Mouse (Mus musculus) layer of hippocampus, adult 9-10 months (tissue): ENCODE data around the gene Ankra2.

ENCODE experiments used
- DNase-seq: peaks from one replicate; pipeline ENCODE4 v3.0.0; 2022; ENCODE audit warnings: low spot score

The Ankra2 gene

GRCm38 (mm10) chr13:98262636-98263457, at the start of gene Ankra2, which contains the start of gene Utp15:
Ankra2 (plus strand) TSS chr13:98263074.
Utp15 (minus strand) TSS chr13:98263041.
- DNase-seq: peak; percentile 97

- DNase-seq: no peak
Observed at GRCm38 (mm10) chr13:98222848-98223247, 40.0 kb upstream of the Ankra2 start.

GRCm38 (mm10) chr13:98226225-98226624, 36.6 kb upstream of the Ankra2 start:
- no peak for DNase-seq

GRCm38 (mm10) chr13:98230511-98230910, 32.4 kb upstream of the Ankra2 start:
- no peak for DNase-seq

- no peak for DNase-seq
Observed at GRCm38 (mm10) chr13:98235451-98235850, 27.4 kb upstream of the Ankra2 start.

GRCm38 (mm10) chr13:98239978-98240641, 22.8 kb upstream of the Ankra2 start:
- DNase-seq: peak; percentile 69

GRCm38 (mm10) chr13:98241531-98242282, 21.2 kb upstream of the Ankra2 start:
- no peak for DNase-seq

GRCm38 (mm10) chr13:98244571-98245350, 18.1 kb upstream of the Ankra2 start:
- no peak for DNase-seq

- no peak for DNase-seq
Observed at GRCm38 (mm10) chr13:98245386-98245785, 17.5 kb upstream of the Ankra2 start.

- DNase-seq: no peak
Observed at GRCm38 (mm10) chr13:98249594-98249993, 13.3 kb upstream of the Ankra2 start.

GRCm38 (mm10) chr13:98254921-98255320, 8.0 kb upstream of the Ankra2 start:
- DNase-seq: peak; percentile 49

- DNase-seq: no peak
Observed at GRCm38 (mm10) chr13:98263458-98263987, 649 bp downstream of the Ankra2 start.

GRCm38 (mm10) chr13:98264111-98264510, 1.2 kb downstream of the Ankra2 start:
- no peak for DNase-seq

GRCm38 (mm10) chr13:98274023-98274422, 11.1 kb downstream of the Ankra2 start:
- no peak for DNase-seq

- DNase-seq: no peak
Observed at GRCm38 (mm10) chr13:98275646-98276045, 12.8 kb downstream of the Ankra2 start.

- no peak for DNase-seq
Observed at GRCm38 (mm10) chr13:98276253-98276652, 13.4 kb downstream of the Ankra2 start.

GRCm38 (mm10) chr13:98277501-98277900, 14.6 kb downstream of the Ankra2 start:
- DNase-seq: no peak

- DNase-seq: no peak
Observed at GRCm38 (mm10) chr13:98279686-98280085, 16.8 kb downstream of the Ankra2 start, which contains the start of gene Gm21976. Gm21976 (plus strand) TSS chr13:98279887.

GRCm38 (mm10) chr13:98280990-98281650, 18.2 kb downstream of the Ankra2 start:
- no peak for DNase-seq

- no peak for DNase-seq
Observed at GRCm38 (mm10) chr13:98290719-98291118, 27.8 kb downstream of the Ankra2 start.

- no peak for DNase-seq
Observed at GRCm38 (mm10) chr13:98291712-98292111, 28.8 kb downstream of the Ankra2 start.
